Mouse (Mus musculus) myocyte (in vitro differentiated cells): ENCODE measurements around the gene Smim24.

Source experiments
- E2F4 ChIP-seq: IDR thresholded peaks from one replicate; pipeline ENCODE4 v1.6.1; 2011; ENCODE audit warnings: mild to moderate bottlenecking, control low read depth, moderate library complexity; ENCODE audit not compliant: insufficient read depth
- POLR2A ChIP-seq: IDR thresholded peaks from one replicate; pipeline ENCODE4 v1.6.1; 2011; ENCODE audit warnings: low read depth, mild to moderate bottlenecking, control low read depth, moderate library complexity; ENCODE audit not compliant: insufficient read length
- POLR2AphosphoS2 ChIP-seq: IDR thresholded peaks from one replicate; pipeline ENCODE4 v1.6.1; 2011; ENCODE audit warnings: low read depth, control low read depth; ENCODE audit not compliant: insufficient read length
- SRF ChIP-seq: IDR thresholded peaks from one replicate; pipeline ENCODE4 v1.6.1; 2011; ENCODE audit warnings: low read depth; ENCODE audit not compliant: control insufficient read depth, insufficient read length
- USF1 ChIP-seq: IDR thresholded peaks from one replicate; pipeline ENCODE4 v1.6.1; 2011; ENCODE audit warnings: low read depth, mild to moderate bottlenecking, control low read depth, moderate library complexity

DNA sequence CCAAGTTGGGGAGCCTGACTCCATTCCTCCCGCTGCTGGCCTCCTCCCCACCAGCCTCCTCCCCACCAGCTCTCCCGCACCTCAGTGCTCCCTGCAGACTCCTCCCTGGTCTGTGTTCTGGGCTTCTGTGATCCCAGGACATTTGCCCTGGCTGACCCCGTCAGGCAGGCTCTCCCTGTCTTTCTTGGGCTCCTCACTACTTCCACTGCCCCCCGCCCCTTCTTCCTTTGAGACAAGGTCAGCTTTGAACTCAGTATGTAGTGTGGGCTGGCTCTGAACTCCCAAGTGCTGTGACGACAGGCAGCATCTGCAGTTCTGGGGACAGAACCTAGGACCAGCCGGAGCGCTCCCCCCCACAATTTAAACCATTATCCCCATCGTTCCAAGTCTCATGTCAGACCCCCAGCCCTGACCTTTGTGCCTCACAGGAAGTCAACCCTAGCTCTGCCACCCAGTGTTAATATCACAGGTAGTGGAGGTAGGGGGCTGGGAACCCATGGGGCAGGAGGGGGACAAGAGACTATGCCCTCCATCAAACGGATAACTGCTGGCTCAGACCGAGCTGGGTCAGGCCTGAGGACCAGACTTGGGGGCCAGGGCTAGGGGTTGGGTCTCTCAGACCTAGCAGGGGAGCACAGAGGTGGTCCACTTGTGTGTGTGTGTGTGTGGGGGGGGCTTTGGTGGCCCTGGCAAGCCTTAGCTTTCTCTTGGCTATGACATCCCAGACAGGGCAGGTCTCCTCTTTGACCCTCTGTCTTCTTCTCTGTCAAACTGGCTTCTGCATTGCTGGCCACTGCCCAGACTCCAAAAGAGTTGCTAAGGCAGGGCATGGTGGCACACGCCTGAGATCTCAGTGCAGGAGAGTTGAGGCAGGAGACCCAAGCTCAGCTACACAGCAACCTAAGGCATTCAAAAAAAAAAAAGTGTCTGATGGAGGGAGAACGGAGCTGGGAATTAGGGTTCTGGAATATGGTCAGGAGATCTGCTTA lies 24.7 kb downstream of the Smim24 start:
- TF ChIP-seq POLR2A (no peak), USF1 (no peak), SRF (no peak), POLR2AphosphoS2 (no peak), E2F4 (no peak)
